Mouse (Mus musculus): ENCODE measurements at regions not wholly inside any gene's neighbourhood (a gene's known extent, or its start where the extent isn't known, plus 50 kb on each side); places are given as distances from the start of the nearest gene placed in this dataset.

GRCm38 (mm10) chr9:30536508-30537100 lies 109.7 kb downstream of the Snx19 start:
- no peak for TF ChIP-seq CTCF (IDR thresholded peaks at IDR 0.05; ENCODE audit: insufficient read depth, low read length)
- TF ChIP-seq POLR2A (IDR thresholded peaks at IDR 0.05; ENCODE audit: borderline replicate concordance, extremely low read depth, low read depth, low read length), result no peak
